Comparison of ENCODE assay signal across 9 mouse cellular contexts in genomic region chr8:121694453-121694852, GRCm38 (mm10). TPM values are rescaled to one million over a fixed set of nuclear protein-coding genes. Genes with fewer than 3 reads are reported as not detected.
DNase-seq lines count a peak whose midpoint lies in the region; ATAC-seq and TF ChIP-seq lines count a peak whose summit lies in the region.
"Had no signal": no experiment of that assay in that cellular context is flagged by ENCODE, and none has a peak within 500 bp of the region (broad histone marks: within the 10 kb centered on the region; RNA-seq: fewer than 3 reads in every experiment).

No protein-coding gene starts in this region.

- TF ChIP-seq CTCF in intestine, postnatal 0 days (IDR thresholded peaks at IDR 0.05; ENCODE audit: low read depth), result peak; percentile 87

- no peaks in the 10 kb centered on the region for H3K36me3 ChIP-seq in intestine, postnatal 0 days (ENCODE audit: control insufficient read depth, insufficient read depth)
- no peaks in the 10 kb centered on the region for H3K36me3 ChIP-seq in intestine, embryonic 15.5 days
- H3K36me3 ChIP-seq: neural tube, embryonic 13.5 days had no signal

- H3K9me3 ChIP-seq in intestine, postnatal 0 days (ENCODE audit: control insufficient read depth), result no peaks in the 10 kb centered on the region
- no peaks in the 10 kb centered on the region for H3K9me3 ChIP-seq in intestine, embryonic 15.5 days
- H3K9me3 ChIP-seq: neural tube, embryonic 13.5 days had no signal

- peak; percentile 77 to 78 for DNase-seq in B cell, adult 2 months
- peak; percentile 67 for DNase-seq in MN1 (ENCODE audit: low spot score)
- peak; percentile 86 to 91 for DNase-seq in cerebellum, postnatal 10 days
- DNase-seq in layer of hippocampus, postnatal 25 days (ENCODE audit: extremely low spot score in 1 of 2, low spot score in 1 of 2), result peak; percentile 49 to 72
- DNase-seq in spleen, postnatal 14 days (ENCODE audit: low spot score in 2 of 2), result peak; percentile 21 to 51
- no peak for DNase-seq in left cerebral cortex, postnatal 25 days (ENCODE audit: low spot score in 2 of 2)

- H3K9ac ChIP-seq in intestine, postnatal 0 days (ENCODE audit: low read depth, low read length), result no peak overlapping the region
- H3K9ac ChIP-seq in intestine, embryonic 15.5 days, result no peak overlapping the region
- H3K9ac ChIP-seq: neural tube, embryonic 13.5 days had no signal

- intact Hi-C loops in left cerebral cortex, postnatal 25 days (cut with DNase I), result no loop called here

- H3K4me1 ChIP-seq in intestine, postnatal 0 days (replicated peaks; ENCODE audit: control insufficient read depth, insufficient read depth, low read length), result no peaks in the 10 kb centered on the region
- peaks cover 6% of the 10 kb centered on the region; the same call in 1 of the 2 replicates for H3K4me1 ChIP-seq in intestine, embryonic 15.5 days (replicated peaks)

- 47% methylated on average over 4 of the region's 4 CpGs for WGBS in intestine, postnatal 0 days
- 55% methylated on average over 4 of the region's 4 CpGs for WGBS in intestine, embryonic 15.5 days

- no peaks in the 10 kb centered on the region for H3K27me3 ChIP-seq in intestine, postnatal 0 days (replicated peaks; ENCODE audit: control insufficient read depth, insufficient read depth, low read length)
- H3K27me3 ChIP-seq in intestine, embryonic 15.5 days (replicated peaks), result no peaks in the 10 kb centered on the region
- H3K27me3 ChIP-seq: neural tube, embryonic 13.5 days had no signal

- no peak for ATAC-seq in intestine, postnatal 0 days
- ATAC-seq in intestine, embryonic 15.5 days, result no peak

- no peak overlapping the region for H3K27ac ChIP-seq in intestine, postnatal 0 days (ENCODE audit: low read depth, low read length)
- H3K27ac ChIP-seq in intestine, embryonic 15.5 days, result no peak overlapping the region
- H3K27ac ChIP-seq: neural tube, embryonic 13.5 days had no signal

- no peak overlapping the region for H3K4me3 ChIP-seq in intestine, postnatal 0 days (ENCODE audit: low read depth, low read length)
- H3K4me3 ChIP-seq in intestine, embryonic 15.5 days (replicated peaks), result no peak overlapping the region
- H3K4me3 ChIP-seq: neural tube, embryonic 13.5 days had no signal

- H3K4me2 ChIP-seq in intestine, postnatal 0 days (replicated peaks; ENCODE audit: low read depth), result no peak overlapping the region
- no peak overlapping the region for H3K4me2 ChIP-seq in intestine, embryonic 15.5 days (replicated peaks)
- H3K4me2 ChIP-seq: neural tube, embryonic 13.5 days had no signal

RNA-seq across cellular contexts. Expression of gene Jph3, which starts 35.0 kb away (rescaled TPM):
- polyA plus RNA-seq in intestine, postnatal 0 days (2015; fragmentation: Nextera tagmentation; extraction: Ambion mirVana), result 2.8 and 3.0 TPM in 2 replicates
- polyA plus RNA-seq in intestine, embryonic 15.5 days (2015; fragmentation: Nextera tagmentation; extraction: Ambion mirVana), result 4.5 and 5.1 TPM in 2 replicates
- total RNA-seq in layer of hippocampus, postnatal 25 days (2021), result 100 to 1,000 TPM; 301 to 309 TPM
- 100 to 1,000 TPM; 254 to 260 TPM for total RNA-seq in left cerebral cortex, postnatal 25 days (2021)

RNA-seq across cellular contexts. Expression of gene Zcchc14, which starts 41.8 kb away (rescaled TPM):
- polyA plus RNA-seq in intestine, postnatal 0 days (2015; fragmentation: Nextera tagmentation; extraction: Ambion mirVana), result 6.9 and 8.3 TPM in 2 replicates
- 10.7 and 11.2 TPM in 2 replicates for polyA plus RNA-seq in intestine, embryonic 15.5 days (2015; fragmentation: Nextera tagmentation; extraction: Ambion mirVana)
- 10 to 100 TPM; 79.7 to 88.2 TPM for total RNA-seq in layer of hippocampus, postnatal 25 days (2021)
- 10 to 100 TPM; 63.2 to 71.9 TPM for total RNA-seq in left cerebral cortex, postnatal 25 days (2021)

Comparison
In these comparisons a context has a peak if more than half of its experiments do, and no peak if none do; other contexts are left out.
1. DNase-seq: peak in B cell, adult 2 months (2 of 2), MN1 (single experiment), cerebellum, postnatal 10 days (2 of 2), layer of hippocampus, postnatal 25 days (2 of 2) and spleen, postnatal 14 days (2 of 2); none in left cerebral cortex, postnatal 25 days (0 of 2).